Mouse (Mus musculus): ENCODE measurements at regions not wholly inside any gene's neighbourhood (a gene's known extent, or its start where the extent isn't known, plus 50 kb on each side); places are given as distances from the start of the nearest gene placed in this dataset.
A peak's percentile ranks its signal among the peaks of the same experiment; 100 is the strongest.

DNA sequence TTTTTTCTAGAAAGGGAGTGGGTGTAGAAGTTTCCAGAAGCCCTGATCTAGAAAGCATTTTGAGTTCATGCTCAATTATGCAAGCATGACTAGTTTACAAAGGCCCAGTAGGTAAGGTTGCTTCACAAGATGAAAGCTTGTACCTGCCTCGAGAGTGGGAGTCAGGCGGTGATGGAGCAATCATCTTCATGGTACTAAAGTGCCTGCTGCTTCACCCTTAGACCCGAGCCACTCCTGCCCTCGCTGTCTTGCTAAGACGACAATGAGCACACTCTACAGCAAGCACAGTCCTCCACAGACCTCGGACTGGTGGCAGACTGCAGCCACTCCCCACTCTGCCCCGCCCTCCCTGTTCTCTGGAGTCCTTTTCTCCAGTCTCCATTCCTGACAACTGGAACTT lies 308.3 kb downstream of the Etnk1 start:
- no peak overlapping the region for H3K9ac ChIP-seq (ENCODE audit: low read depth, low read length)
- intact Hi-C loops (cut with DNase I), result no loop called here
- H3K4me1 ChIP-seq (ENCODE audit: control insufficient read depth, insufficient read depth, low read length), result no peaks in the 10 kb centered on the region
- H3K27me3 ChIP-seq (ENCODE audit: control insufficient read depth, insufficient read depth, low read length), result no peaks in the 10 kb centered on the region
- H3K36me3 ChIP-seq (ENCODE audit: control insufficient read depth, insufficient read depth, low read length), result no peaks in the 10 kb centered on the region
- no peak overlapping the region for H3K4me3 ChIP-seq
- DNase-seq, result no peak
- H3K27ac ChIP-seq, result no peak overlapping the region
- TF ChIP-seq POLR2A (IDR thresholded peaks at IDR 0.05; ENCODE audit: insufficient read depth, low read depth, low read length) (no peak), EP300 (IDR thresholded peaks at IDR 0.05; ENCODE audit: insufficient read depth, low read depth, low read length) (no peak), CTCF (IDR thresholded peaks at IDR 0.05) (no peak)
- H3K79me2 ChIP-seq (replicated peaks; ENCODE audit: control insufficient read depth, insufficient read depth, low read length), result no peaks in the 10 kb centered on the region
- 73% methylated on average over 7 of the region's 7 CpGs for WGBS

DNA sequence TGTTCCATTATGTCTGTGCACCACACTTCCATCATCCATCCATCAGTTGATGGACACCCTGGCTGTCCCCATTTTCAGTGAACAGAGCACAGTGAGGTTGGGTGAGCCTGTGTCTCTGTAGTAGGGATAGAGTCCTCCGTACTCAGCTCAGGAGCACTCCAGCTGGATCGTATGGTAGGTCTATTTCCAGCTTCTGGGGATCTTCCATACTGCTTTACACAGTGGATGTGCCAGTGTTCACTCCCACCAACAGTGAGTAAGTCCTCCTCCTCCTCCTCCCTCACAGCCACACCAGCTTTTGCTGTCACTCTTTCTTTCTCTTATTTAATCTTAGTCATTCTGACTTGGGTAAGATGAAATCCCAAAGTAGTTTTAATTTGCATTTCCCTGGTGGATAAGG lies 310.4 kb downstream of the Etnk1 start:
- DNase-seq, result no peak
- H3K79me2 ChIP-seq (replicated peaks; ENCODE audit: control insufficient read depth, insufficient read depth, low read length), result no peaks in the 10 kb centered on the region
- no peak overlapping the region for H3K9ac ChIP-seq (ENCODE audit: low read depth, low read length)
- 96% methylated on average over 2 of the region's 2 CpGs for WGBS
- TF ChIP-seq CTCF (IDR thresholded peaks at IDR 0.05) (no peak), POLR2A (IDR thresholded peaks at IDR 0.05; ENCODE audit: insufficient read depth, low read depth, low read length) (no peak), EP300 (IDR thresholded peaks at IDR 0.05; ENCODE audit: insufficient read depth, low read depth, low read length) (no peak)
- H3K27ac ChIP-seq, result no peak overlapping the region
- no peaks in the 10 kb centered on the region for H3K36me3 ChIP-seq (ENCODE audit: control insufficient read depth, insufficient read depth, low read length)
- H3K27me3 ChIP-seq (ENCODE audit: control insufficient read depth, insufficient read depth, low read length), result no peaks in the 10 kb centered on the region
- no peaks in the 10 kb centered on the region for H3K4me1 ChIP-seq (ENCODE audit: control insufficient read depth, insufficient read depth, low read length)
- H3K4me3 ChIP-seq, result no peak overlapping the region
- intact Hi-C loops (cut with DNase I), result no loop called here

DNA sequence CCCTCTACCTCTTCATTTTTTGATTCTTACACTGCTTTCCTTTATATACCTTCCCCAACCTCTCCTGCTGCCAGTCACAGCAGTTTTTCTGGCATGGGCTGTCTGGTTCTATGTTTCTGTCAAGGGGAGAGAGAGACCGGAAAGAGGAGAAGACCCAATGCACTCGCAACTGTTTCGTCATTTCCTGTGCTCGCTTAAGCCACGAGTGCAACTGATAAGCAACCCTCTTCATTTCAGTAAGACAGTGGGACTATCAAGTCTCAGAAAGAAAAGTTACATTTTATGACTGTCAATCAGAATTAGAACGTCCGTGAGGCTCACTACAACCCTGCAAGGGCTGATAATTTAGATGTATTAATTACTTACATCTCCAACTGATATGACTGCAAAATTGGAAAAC lies 312.2 kb downstream of the Etnk1 start:
- H3K79me2 ChIP-seq (replicated peaks; ENCODE audit: control insufficient read depth, insufficient read depth, low read length), result no peaks in the 10 kb centered on the region
- intact Hi-C loops (cut with DNase I), result no loop called here
- TF ChIP-seq EP300 (IDR thresholded peaks at IDR 0.05; ENCODE audit: insufficient read depth, low read depth, low read length), result no peak
- no peak for TF ChIP-seq CTCF (IDR thresholded peaks at IDR 0.05)
- no peak for TF ChIP-seq POLR2A (IDR thresholded peaks at IDR 0.05; ENCODE audit: insufficient read depth, low read depth, low read length)
- H3K27me3 ChIP-seq (ENCODE audit: control insufficient read depth, insufficient read depth, low read length), result no peaks in the 10 kb centered on the region
- H3K4me3 ChIP-seq, result no peak overlapping the region
- no peaks in the 10 kb centered on the region for H3K4me1 ChIP-seq (ENCODE audit: control insufficient read depth, insufficient read depth, low read length)
- no peaks in the 10 kb centered on the region for H3K36me3 ChIP-seq (ENCODE audit: control insufficient read depth, insufficient read depth, low read length)
- DNase-seq, result no peak
- H3K9ac ChIP-seq (ENCODE audit: low read depth, low read length), result no peak overlapping the region
- no peak overlapping the region for H3K27ac ChIP-seq
- WGBS, result 29% methylated on average over 7 of the region's 7 CpGs

DNA sequence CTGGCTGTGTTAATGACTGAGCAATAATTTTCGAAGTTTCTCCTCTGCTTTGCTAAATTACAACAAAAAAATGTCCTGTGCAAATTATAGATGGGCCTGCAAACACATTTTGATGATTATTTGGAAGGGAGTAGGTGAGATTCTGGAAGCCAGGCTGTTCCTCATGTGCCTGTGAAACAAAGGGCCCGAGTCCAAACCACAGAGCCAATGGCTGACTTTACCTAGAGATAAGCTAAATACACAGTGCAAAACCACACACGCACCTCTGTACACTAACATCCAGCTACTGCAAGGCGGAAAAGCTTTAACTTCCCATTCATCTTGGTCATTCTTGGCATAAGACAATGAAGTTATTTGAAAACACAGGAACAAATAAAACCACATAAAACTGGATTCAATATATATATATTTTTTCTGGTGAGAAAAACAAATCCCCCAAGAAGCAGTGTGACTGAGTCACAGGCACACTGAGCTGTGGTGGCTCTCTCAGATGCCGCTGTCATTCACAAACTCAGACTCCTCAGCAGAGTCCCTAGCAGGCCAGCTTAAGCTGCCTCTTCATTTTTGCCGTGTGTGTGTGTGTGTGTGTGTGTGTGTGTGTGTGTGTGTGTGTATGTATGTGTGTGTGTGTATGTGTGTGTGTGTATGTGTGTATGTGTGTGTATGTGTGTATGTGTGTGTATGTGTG lies 312.8 kb downstream of the Etnk1 start:
- DNase-seq, result no peak
- Histone ChIP-seq H3K79me2 (replicated peaks; ENCODE audit: control insufficient read depth, insufficient read depth, low read length) (no peaks in the 10 kb centered on the region), H3K9ac (ENCODE audit: low read depth, low read length) (no peak overlapping the region), H3K36me3 (ENCODE audit: control insufficient read depth, insufficient read depth, low read length) (no peaks in the 10 kb centered on the region), H3K4me3 (no peak overlapping the region), H3K27me3 (ENCODE audit: control insufficient read depth, insufficient read depth, low read length) (no peaks in the 10 kb centered on the region), H3K27ac (no peak overlapping the region), H3K4me1 (ENCODE audit: control insufficient read depth, insufficient read depth, low read length) (no peaks in the 10 kb centered on the region)
- WGBS, result 68% methylated on average over 6 of the region's 6 CpGs
- TF ChIP-seq EP300 (IDR thresholded peaks at IDR 0.05; ENCODE audit: insufficient read depth, low read depth, low read length), result no peak
- no peak for TF ChIP-seq POLR2A (IDR thresholded peaks at IDR 0.05; ENCODE audit: insufficient read depth, low read depth, low read length)
- TF ChIP-seq CTCF (IDR thresholded peaks at IDR 0.05), result no peak
- intact Hi-C loops (cut with DNase I), result no loop called here

DNA sequence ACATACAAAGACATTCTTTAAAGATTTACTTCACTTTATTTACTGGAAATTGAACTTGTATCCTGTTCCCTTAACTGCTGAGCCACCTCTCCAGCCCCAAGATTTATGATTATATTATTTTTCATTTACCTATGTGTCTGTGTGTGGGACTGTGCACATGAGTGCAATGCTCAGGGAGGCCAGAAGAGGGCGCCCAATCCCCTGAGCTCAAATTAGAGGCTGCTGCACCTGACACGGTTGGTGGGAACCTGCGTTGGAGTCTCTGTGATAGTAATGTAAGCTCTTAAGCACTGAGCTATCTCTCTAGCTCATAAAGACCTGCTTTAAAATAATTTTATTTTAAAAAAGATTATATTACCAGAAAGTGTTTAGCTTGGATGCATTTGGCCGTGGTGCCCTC lies 315.3 kb downstream of the Etnk1 start:
- TF ChIP-seq CTCF (IDR thresholded peaks at IDR 0.05) (peak; percentile 30), POLR2A (IDR thresholded peaks at IDR 0.05; ENCODE audit: insufficient read depth, low read depth, low read length) (no peak)
- H3K9ac ChIP-seq (ENCODE audit: low read depth, low read length), result no peak overlapping the region
- H3K27ac ChIP-seq, result no peak overlapping the region
- no peaks in the 10 kb centered on the region for H3K79me2 ChIP-seq (replicated peaks; ENCODE audit: control insufficient read depth, insufficient read depth, low read length)
- H3K27me3 ChIP-seq (ENCODE audit: control insufficient read depth, insufficient read depth, low read length), result no peaks in the 10 kb centered on the region
- H3K4me1 ChIP-seq (ENCODE audit: control insufficient read depth, insufficient read depth, low read length), result no peaks in the 10 kb centered on the region
- WGBS, result 82% methylated on average over 4 of the region's 4 CpGs
- intact Hi-C loops (cut with DNase I), result no loop called here
- no peak overlapping the region for H3K4me3 ChIP-seq
- no peaks in the 10 kb centered on the region for H3K36me3 ChIP-seq (ENCODE audit: control insufficient read depth, insufficient read depth, low read length)
- DNase-seq, result no peak

DNA sequence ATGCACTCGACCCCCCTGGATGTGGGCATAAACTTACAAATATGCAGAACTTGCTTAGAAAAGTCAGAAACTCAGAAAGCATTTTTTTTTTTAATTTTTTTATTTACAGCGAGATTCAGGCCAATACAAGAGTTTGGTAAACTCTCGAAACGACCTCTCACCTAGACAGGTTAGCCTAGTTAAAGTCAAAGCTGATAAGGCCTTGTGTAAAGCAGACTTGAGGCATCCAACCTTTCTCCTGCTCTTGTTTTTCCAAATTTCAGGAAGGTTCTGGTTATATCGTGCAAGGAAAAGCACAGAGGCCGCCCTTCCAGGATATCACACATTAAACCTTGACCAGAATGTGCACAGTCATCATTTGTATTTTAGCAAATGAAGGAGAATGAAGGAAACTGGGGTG lies 315.8 kb downstream of the Etnk1 start:
- no peak overlapping the region for H3K27ac ChIP-seq
- no peaks in the 10 kb centered on the region for H3K4me1 ChIP-seq (ENCODE audit: control insufficient read depth, insufficient read depth, low read length)
- H3K9ac ChIP-seq (ENCODE audit: low read depth, low read length), result no peak overlapping the region
- no peak for DNase-seq
- H3K27me3 ChIP-seq (ENCODE audit: control insufficient read depth, insufficient read depth, low read length), result no peaks in the 10 kb centered on the region
- no peaks in the 10 kb centered on the region for H3K79me2 ChIP-seq (replicated peaks; ENCODE audit: control insufficient read depth, insufficient read depth, low read length)
- 87% methylated on average over 6 of the region's 6 CpGs for WGBS
- intact Hi-C loops (cut with DNase I), result no loop called here
- no peaks in the 10 kb centered on the region for H3K36me3 ChIP-seq (ENCODE audit: control insufficient read depth, insufficient read depth, low read length)
- H3K4me3 ChIP-seq, result no peak overlapping the region
- no peak for TF ChIP-seq CTCF (IDR thresholded peaks at IDR 0.05)
- TF ChIP-seq POLR2A (IDR thresholded peaks at IDR 0.05; ENCODE audit: insufficient read depth, low read depth, low read length), result no peak
- no peak for TF ChIP-seq EP300 (IDR thresholded peaks at IDR 0.05; ENCODE audit: insufficient read depth, low read depth, low read length)
